Mouse (Mus musculus): Measurements from ENCODE around the gene Pklr. TPM values are rescaled to one million over a fixed set of nuclear protein-coding genes. Genes with fewer than 3 reads are reported as not detected.

Gene Pklr
- polyA plus RNA-seq, 1 experiment from 2014 or later, result 0.09 TPM

Other genes with a start within 250 kb of the Pklr start
- gene Msto1, start 222.1 kb upstream of the Pklr start, polyA plus RNA-seq (2015; fragmentation: Nextera tagmentation; extraction: Ambion mirVana), result 37.3 and 44.6 TPM in 2 replicates
- gene Ash1l, start 185.5 kb upstream of the Pklr start, polyA plus RNA-seq (2015; fragmentation: Nextera tagmentation; extraction: Ambion mirVana), result 13.3 and 13.6 TPM in 2 replicates
- gene Dap3, start 185.0 kb upstream of the Pklr start, polyA plus RNA-seq (2015; fragmentation: Nextera tagmentation; extraction: Ambion mirVana), result 132 and 135 TPM in 2 replicates
- 7.5 and 12.6 TPM in 2 replicates for gene Rusc1, start 42.8 kb upstream of the Pklr start, polyA plus RNA-seq (2015; fragmentation: Nextera tagmentation; extraction: Ambion mirVana)
- gene Gm43738, start 35.0 kb upstream of the Pklr start, polyA plus RNA-seq (2015; fragmentation: Nextera tagmentation; extraction: Ambion mirVana), result 0.06 TPM in 1 of 2 replicates, not detected in the other
- gene Fdps, start 34.2 kb upstream of the Pklr start, polyA plus RNA-seq (2015; fragmentation: Nextera tagmentation; extraction: Ambion mirVana), result 86.6 and 124 TPM in 2 replicates
- gene Hcn3, start 24.1 kb downstream of the Pklr start, polyA plus RNA-seq (2015; fragmentation: Nextera tagmentation; extraction: Ambion mirVana), result 0.52 and 1.1 TPM in 2 replicates
- 14.2 and 20.1 TPM in 2 replicates for gene Clk2, start 28.7 kb downstream of the Pklr start, polyA plus RNA-seq (2015; fragmentation: Nextera tagmentation; extraction: Ambion mirVana)
- gene Scamp3, start 41.3 kb downstream of the Pklr start, polyA plus RNA-seq (2015; fragmentation: Nextera tagmentation; extraction: Ambion mirVana), result 70.9 and 92.8 TPM in 2 replicates
- 10.5 and 19.2 TPM in 2 replicates for gene Fam189b, start 47.0 kb downstream of the Pklr start, polyA plus RNA-seq (2015; fragmentation: Nextera tagmentation; extraction: Ambion mirVana)
- gene Gba, start 66.8 kb downstream of the Pklr start, polyA plus RNA-seq (2015; fragmentation: Nextera tagmentation; extraction: Ambion mirVana), result 27.3 and 34.7 TPM in 2 replicates
- 17.5 and 31.4 TPM in 2 replicates for gene Thbs3, start 79.0 kb downstream of the Pklr start, polyA plus RNA-seq (2015; fragmentation: Nextera tagmentation; extraction: Ambion mirVana)
- gene Mtx1, start 90.9 kb downstream of the Pklr start, polyA plus RNA-seq (2015; fragmentation: Nextera tagmentation; extraction: Ambion mirVana), result 106 and 119 TPM in 2 replicates
- gene Muc1, start 92.9 kb downstream of the Pklr start, polyA plus RNA-seq (2015; fragmentation: Nextera tagmentation; extraction: Ambion mirVana), result 1.6 and 7.0 TPM in 2 replicates
- 189 and 207 TPM in 2 replicates for gene Krtcap2, start 109.8 kb downstream of the Pklr start, polyA plus RNA-seq (2015; fragmentation: Nextera tagmentation; extraction: Ambion mirVana)
- gene Trim46, start 110.2 kb downstream of the Pklr start, polyA plus RNA-seq (2015; fragmentation: Nextera tagmentation; extraction: Ambion mirVana), result 0.79 and 2.2 TPM in 2 replicates
- 88.4 and 88.7 TPM in 2 replicates for gene Dpm3, start 123.2 kb downstream of the Pklr start, polyA plus RNA-seq (2015; fragmentation: Nextera tagmentation; extraction: Ambion mirVana)
- gene Slc50a1, start 134.4 kb downstream of the Pklr start, polyA plus RNA-seq (2015; fragmentation: Nextera tagmentation; extraction: Ambion mirVana), result 44.5 and 49.5 TPM in 2 replicates
- 35.0 and 39.9 TPM in 2 replicates for gene Efna1, start 145.0 kb downstream of the Pklr start, polyA plus RNA-seq (2015; fragmentation: Nextera tagmentation; extraction: Ambion mirVana)
- 0.73 and 2.7 TPM in 2 replicates for gene Efna3, start 186.8 kb downstream of the Pklr start, polyA plus RNA-seq (2015; fragmentation: Nextera tagmentation; extraction: Ambion mirVana)
- gene Efna4, start 201.9 kb downstream of the Pklr start, polyA plus RNA-seq (2015; fragmentation: Nextera tagmentation; extraction: Ambion mirVana), result 6.0 and 8.1 TPM in 2 replicates
- gene Adam15, start 213.9 kb downstream of the Pklr start, polyA plus RNA-seq (2015; fragmentation: Nextera tagmentation; extraction: Ambion mirVana), result 59.8 and 71.2 TPM in 2 replicates
- gene Dcst2, start 225.8 kb downstream of the Pklr start, polyA plus RNA-seq (2015; fragmentation: Nextera tagmentation; extraction: Ambion mirVana), result not detected in 2 replicates
- gene Dcst1, start 229.1 kb downstream of the Pklr start, polyA plus RNA-seq (2015; fragmentation: Nextera tagmentation; extraction: Ambion mirVana), result 0.06 and 0.18 TPM in 2 replicates